Mouse (Mus musculus) gonadal fat pad, adult 2 months (tissue): Measurements from ENCODE around the gene Creb3l1. TPM values are rescaled to one million over a fixed set of nuclear protein-coding genes. Genes with fewer than 3 reads are reported as not detected.

Source experiments
- DNase-seq: peaks from one replicate; pipeline ENCODE4 v3.0.0-alpha.2; 2012; ENCODE audit warnings: low read depth
- polyA plus RNA-seq: library from polyadenylated mRNA; depleted of rRNA; stranded (reverse); fragments of >200 nt; gene quantifications from 2 replicates; pipeline ENCODE4 v1.2.3, GENCODE M21; 2012

Gene Creb3l1
- polyA plus RNA-seq, 1 experiment, result 3.6 TPM

DNA sequence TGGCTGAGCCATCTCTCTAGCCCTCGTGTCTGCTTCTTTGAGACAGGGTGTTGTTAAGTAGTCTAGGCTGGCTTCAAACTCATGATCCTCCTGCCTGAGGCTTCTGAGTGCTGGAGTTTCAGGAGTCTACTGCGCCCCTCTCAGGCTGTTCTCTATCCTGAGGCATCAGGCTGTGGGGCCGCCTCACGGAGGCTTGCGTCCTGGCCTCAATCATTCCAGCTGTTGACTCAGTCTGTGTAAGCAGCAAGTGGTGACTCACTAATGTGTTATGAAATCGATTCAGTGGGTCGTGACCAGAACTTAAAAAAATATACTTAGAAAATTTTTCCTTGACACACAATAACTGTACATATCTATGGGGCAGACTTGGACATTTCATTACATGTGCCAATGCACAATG, 19.7 kb downstream of the Creb3l1 start:
- DNase-seq, result no peak

DNA sequence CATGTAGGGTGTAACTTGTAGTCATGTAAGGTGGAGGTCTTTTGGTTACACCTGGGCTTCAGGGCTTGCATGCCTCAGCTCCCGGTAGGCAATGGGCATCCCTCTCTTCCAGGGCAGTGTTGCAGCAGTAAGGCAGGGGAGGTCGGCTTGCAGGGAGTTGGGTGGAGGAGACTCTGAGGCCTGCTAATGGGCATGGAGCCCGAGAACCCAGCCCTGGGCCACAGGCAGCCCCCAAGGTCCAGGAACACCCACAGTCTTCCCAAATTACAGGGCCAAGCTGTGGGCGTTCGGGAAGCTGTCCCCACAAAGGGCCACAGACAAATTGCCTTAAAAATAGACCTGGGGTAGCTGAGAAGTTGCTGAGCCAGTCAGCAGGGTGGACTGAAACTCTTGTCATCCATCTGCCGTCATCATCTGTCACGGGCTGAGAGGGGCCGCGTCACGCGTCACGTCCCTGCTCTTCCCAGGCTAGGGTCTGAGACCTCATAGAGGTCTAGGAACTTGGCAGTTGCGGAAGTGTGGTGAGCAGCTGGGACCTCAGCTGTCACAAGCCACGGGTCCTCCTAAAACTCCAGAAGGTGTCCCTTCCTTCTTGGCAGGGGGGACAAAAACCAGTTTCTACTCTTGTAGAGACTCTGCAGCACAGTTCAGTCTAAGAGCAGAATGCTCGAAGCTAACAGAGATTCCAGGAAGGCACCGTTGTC, 26.2 kb downstream of the Creb3l1 start:
- no peak for DNase-seq

- no peak for DNase-seq
Observed at GRCm38 (mm10) chr2:91996006-91996405, 28.3 kb downstream of the Creb3l1 start.

DNA sequence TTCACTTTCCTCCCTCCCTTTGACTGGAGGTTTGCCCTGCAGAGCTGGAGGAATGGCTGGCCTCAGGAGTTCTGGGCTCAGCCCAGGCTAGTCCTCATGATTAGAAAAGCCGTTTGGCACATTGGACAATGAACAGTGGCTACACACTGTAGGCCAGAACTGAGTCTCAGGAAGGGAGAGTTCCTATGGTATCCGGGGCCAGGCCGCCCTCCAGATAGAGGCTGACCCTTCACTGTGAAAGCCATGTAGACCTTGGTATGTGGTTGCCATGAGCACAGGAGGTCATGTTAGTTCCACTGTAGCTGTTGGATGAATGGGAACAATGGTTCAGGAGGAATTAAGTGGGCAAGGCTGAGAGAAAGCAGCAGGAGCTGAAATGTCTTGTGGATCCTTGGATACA, 30.9 kb downstream of the Creb3l1 start:
- DNase-seq, result no peak

- DNase-seq, result no peak
Observed at GRCm38 (mm10) chr2:91989750-91990149, 34.6 kb downstream of the Creb3l1 start.

- no peak for DNase-seq
Observed at GRCm38 (mm10) chr2:91987542-91987941, 36.8 kb downstream of the Creb3l1 start.

DNA sequence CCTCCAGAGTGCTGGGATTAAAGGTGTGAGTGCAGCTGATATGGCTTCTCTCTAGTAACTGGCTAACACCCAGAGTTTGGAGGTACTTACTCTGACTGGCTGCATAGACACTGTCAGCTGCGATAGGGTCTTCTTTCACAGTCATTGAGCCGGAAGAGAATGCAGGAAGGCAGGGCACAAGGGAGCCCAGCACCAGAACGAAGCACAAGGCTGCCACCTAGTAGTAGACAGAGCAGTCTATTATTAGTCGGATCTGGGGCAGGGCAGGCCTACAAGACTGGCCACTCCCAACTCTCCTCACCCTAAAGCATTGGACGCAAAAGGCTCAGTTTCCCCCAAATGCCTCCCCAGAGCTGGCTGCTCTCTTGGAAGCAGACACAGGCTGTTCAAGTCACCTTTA, 38.2 kb downstream of the Creb3l1 start:
- no peak for DNase-seq

DNA sequence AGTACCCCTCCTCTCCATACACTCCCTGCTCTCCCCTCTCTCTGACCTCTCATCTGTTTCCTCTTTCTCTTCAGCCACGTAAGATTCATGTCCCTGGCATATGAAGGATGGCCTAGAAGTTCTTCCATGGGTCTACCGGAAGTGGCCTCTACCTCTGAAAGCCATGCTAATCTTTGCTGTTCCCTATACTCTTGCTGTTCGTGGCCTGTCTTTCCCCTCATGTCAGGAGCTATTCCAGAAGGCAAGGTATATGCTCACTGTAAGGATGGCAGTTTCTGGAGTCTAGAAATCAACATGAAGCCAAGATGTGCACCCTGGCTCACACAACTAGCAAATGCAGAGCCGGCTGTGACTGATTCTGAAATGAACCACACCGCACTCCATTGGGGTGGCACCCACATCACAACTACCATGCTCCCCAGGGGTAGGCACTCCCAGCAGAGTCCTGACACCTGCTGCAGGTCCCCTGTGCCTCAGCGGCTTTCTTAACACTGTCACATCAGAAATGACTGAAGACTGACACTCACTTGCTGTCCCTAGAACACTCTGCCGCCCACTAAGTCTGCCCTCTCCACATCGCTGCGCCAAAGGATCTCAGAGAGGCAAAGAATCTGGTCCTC, 39.3 kb downstream of the Creb3l1 start:
- no peak for DNase-seq

- no peak for DNase-seq
Observed at GRCm38 (mm10) chr2:91984439-91984838, 39.9 kb downstream of the Creb3l1 start.

- DNase-seq, result no peak
Observed at GRCm38 (mm10) chr2:91980830-91981229, 43.5 kb downstream of the Creb3l1 start.

DNA sequence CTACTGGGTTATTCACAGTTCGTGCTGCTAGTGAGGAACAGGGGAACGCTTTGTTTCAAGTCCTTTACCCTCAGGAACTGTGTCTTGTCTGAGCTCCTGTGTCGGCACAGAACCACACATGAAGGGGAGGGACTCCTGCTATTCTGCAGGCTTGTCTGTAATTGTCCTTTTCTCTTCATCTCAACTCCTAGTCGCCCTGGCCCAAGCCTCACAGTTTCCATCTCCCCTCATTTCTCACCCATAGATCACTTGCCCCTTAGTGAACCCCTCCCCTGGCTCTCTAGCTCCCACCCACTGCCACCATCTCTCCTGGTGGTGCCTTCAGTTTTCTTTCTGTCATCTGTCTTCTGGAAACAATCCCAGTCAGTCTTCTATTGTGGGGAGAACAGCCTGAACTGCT, 44.1 kb downstream of the Creb3l1 start:
- no peak for DNase-seq

GRCm38 (mm10) chr2:91978547-91978946, 45.8 kb downstream of the Creb3l1 start:
- DNase-seq, result no peak

DNA sequence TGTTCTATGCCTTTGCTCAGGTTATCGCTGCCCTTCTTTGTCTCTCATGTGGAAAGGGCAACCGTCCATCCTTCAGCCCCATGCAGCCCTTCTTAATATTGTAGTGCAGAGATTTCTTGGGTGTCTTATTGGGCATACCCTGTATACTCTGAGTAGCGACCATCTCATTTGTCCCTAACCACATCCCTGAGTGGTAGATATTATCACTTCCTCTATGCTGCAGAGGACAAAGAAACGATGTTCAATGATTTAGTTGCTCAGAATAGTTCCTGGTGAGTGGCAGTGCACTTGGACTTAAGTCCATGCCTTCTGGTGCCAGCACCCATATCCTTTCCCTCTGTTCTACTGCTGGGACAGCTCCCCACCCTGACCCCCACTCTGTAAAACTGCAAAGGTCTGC, 46.3 kb downstream of the Creb3l1 start:
- DNase-seq, result no peak

- no peak for DNase-seq
Observed at GRCm38 (mm10) chr2:91975581-91976541, 48.4 kb downstream of the Creb3l1 start, which contains the start of gene Dgkz. TSS of gene Dgkz (minus strand) at chr2:91975864.

DNA sequence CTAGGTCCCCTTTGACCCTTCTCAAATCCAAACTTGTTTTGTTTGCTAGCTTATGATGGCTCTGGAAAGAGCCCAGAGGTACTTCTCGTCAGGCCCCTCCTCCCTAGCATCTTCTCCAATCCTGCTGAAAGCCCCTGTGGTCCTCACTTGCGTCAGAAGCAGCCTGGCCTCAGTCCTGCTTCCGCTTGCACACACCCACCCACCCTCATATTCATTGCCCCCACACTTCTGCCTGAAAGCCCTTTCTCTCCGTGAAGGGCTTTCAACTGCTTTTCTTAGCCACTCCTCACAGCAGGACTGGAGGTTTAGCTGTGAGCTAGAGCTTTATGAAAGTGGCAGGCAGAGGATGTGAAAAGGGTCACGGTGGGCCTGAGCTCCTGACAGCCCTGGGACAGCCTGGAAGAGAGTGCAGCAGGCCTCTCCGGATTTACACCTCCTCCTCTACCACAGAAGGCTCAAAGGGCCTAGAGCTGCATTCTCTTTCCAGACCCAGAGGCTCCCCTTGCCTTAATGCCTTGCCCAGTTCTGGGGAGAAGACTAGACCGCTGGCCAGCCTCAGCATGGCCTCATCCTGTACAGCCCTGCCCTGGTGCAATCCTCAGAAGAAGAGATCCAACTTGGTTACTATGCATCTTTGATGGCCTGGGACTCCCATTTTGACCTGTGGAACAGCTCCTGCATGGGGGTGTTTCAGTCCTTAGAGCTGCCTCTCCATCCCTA, 50.7 kb downstream of the Creb3l1 start:
- DNase-seq, result no peak

DNA sequence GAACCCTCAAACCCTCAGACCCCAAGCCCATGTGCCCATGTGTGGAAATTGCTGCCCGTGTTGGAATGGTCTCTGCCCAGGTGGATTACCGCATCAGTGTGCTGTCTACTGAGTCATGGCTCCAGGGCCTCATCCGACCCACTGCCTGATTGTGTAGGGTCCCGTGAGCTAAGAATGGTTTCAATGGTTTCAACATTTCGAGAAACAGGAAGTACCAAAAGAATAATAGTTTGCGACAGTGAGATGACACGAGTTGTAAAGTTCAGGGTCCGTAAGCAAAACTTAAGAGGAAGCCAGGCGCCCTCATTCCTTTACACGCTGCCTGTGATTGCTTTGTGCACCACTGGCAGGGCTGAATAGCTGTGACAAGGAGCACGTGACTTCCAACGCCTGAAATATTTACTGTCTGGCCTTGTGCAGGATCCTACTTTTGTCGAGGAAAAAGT, 52.2 kb downstream of the Creb3l1 start:
- no peak for DNase-seq

DNA sequence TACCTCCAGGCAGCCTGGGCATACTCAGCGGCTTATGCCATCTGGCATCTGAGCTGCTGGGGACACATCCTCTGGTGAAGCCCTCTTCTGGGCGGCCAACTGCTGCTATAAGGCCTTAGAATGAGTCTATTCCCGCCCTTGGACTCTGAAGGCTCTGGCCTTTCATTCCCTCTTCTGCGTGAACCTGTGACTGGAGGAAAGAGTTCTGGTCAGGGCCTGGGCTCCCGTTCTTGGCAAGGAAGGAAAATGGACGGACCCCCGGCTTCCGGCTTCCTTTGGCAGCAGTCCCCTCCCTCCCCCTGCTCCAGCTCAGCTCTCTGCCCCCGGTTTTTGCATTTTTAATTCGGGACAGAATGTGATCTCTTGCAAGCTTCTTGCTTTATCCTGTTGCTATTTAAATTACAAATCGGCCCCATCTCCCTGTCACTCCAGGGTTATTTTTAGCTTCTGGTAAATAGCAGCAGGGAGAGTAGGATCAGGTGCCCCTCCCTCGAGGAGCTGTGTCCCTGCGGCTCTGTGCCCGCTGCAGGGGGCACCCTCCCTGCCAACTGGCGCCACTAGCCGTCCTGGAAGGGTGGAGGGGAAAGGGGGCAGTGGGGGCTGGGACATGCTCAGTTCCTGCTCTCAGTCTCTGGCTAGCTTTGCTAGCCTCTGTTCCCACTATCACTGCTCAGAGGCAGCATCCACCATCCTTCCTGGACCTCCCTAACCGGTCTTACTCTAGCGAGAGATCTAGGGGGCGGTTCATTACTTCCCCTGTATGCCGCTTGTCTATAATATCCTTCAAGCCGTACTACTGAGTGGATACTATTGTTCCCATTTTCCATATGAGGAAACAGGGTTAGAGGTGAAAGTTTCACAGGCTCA, 52.8 kb downstream of the Creb3l1 start:
- DNase-seq, result no peak

GRCm38 (mm10) chr2:91967962-91968361, 56.3 kb downstream of the Creb3l1 start:
- DNase-seq, result no peak

DNA sequence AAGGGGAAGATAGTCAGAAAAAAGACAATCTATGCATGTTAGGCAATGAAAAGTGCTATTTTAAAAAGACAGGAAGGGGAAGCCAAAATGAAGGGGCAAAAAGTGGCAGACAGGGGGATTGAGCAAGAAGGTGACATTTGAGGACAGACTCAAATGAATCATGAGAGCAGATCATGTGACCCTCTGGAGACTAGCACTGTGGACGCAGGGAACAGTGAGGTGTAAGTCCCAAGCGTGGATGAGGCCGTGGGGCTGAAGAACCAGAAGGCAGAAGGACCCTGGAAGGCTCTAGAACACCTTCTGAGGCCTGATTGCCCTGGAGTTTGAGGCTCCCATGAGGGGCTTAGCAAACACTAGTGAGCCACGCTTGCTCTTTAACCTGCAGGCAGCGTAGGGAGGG, 57.9 kb downstream of the Creb3l1 start:
- no peak for DNase-seq

DNA sequence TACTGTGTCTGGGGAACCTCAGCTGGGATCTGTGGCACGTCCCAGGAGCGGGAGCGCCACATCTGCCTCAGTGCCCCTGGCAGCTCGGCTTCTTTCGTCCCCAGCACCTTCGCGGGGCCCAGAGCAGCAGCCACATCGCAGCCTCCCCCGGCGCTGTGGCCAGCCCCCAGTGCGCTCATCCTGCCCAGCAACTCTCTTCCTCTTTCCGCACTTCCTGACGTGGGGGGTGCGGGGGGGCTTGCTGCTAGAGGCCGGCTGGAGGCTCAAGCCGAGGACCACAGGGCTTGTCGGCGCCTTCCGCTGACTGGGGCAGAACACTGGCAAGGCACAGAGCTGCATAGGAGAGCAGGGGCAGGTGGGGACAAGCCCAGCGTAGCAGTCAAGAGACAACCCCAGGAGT, 58.9 kb downstream of the Creb3l1 start:
- DNase-seq, result no peak
